Mouse (Mus musculus) MEL (cell line): ENCODE data around the gene Mcm2.

Experiments
- CTCF ChIP-seq, 3 experiments: IDR thresholded peaks in 2 of 3; conservative IDR thresholded peaks in 1 of 3; 2 replicates each; pipeline ENCODE4 v1.5.1; 2011 to 2012; ENCODE audit warnings: low read length in 3 of 3, low read depth in 2 of 3, mild to moderate bottlenecking in 2 of 3, improper control_type of control experiment in 1 of 3, inconsistent platforms in 1 of 3, mixed read lengths in 1 of 3, moderate library complexity in 1 of 3; ENCODE audit not compliant: control insufficient read depth in 1 of 3, insufficient read depth in 1 of 3, poor library complexity in 1 of 3, severe bottlenecking in 1 of 3
- KAT2A ChIP-seq: conservative IDR thresholded peaks from 2 replicates; pipeline ENCODE4 v1.6.1; 2012; ENCODE audit warnings: low read depth, low read length, improper control_type of control experiment, inconsistent platforms
- NELFE ChIP-seq: IDR thresholded peaks from 2 replicates; pipeline ENCODE4 v1.6.1; 2011; ENCODE audit warnings: low read depth, low read length, improper control_type of control experiment

- TF ChIP-seq KAT2A (no peak), NELFE (no peak), CTCF (IDR thresholded peaks at IDR 0.05 in 2 of 3, conservative IDR thresholded peaks at IDR 0.05 in 1 of 3; ENCODE audit: control insufficient read depth in 1 of 3, insufficient read depth in 1 of 3, low read depth in 2 of 3, low read length in 3 of 3, poor library complexity in 1 of 3, severe bottlenecking in 1 of 3) (no peak)
Observed at GRCm38 (mm10) chr6:88873965-88874867, 24.4 kb downstream of the Mcm2 start.
